Mouse (Mus musculus): ENCODE results near the gene Trpv1.

- TF ChIP-seq POLR2A (IDR thresholded peaks at IDR 0.05; ENCODE audit: low read depth, low read length): no peak
- TF ChIP-seq CTCF (IDR thresholded peaks at IDR 0.05; ENCODE audit: borderline replicate concordance, insufficient read depth, low read length): no peak
Measured at GRCm38 (mm10) chr11:73236731-73237130, 2.6 kb downstream of the Trpv1 start.

Data from embryonic fibroblast, embryonic 13.5 days (primary cell).